Mouse (Mus musculus) kidney, embryonic 16.5 days (tissue): ENCODE results near the gene Gm14295. TPM values are rescaled to one million over a fixed set of nuclear protein-coding genes. Genes with fewer than 3 reads are reported as not detected.
"Not testable (repeated sequence)": the region's sequence is repeated elsewhere in the genome, so short reads cannot be mapped to it uniquely, and the experiment has no call there.

Experiments
- ATAC-seq: fragments of 200-750 bp; cut with Nextera tagmentation; 2 replicates; pipeline ENCODE4 v1.8.0; 2017; ENCODE audit warnings: moderate TSS enrichment; ENCODE audit not compliant: low FRiP score, low TSS enrichment
- H3K27ac ChIP-seq: fragments of 300-500 bp; sonication (generic); 2 replicates; pipeline ENCODE4 v1.5.1; 2014; ENCODE audit warnings: low read length
- H3K27me3 ChIP-seq: fragments of 300-500 bp; sonication (generic); 2 replicates; pipeline ENCODE4 v1.6.1; 2014; ENCODE audit warnings: low read length, control low read depth, mixed read lengths; ENCODE audit not compliant: insufficient read depth
- H3K36me3 ChIP-seq: fragments of 300-500 bp; sonication (generic); 2 replicates; pipeline ENCODE4 v1.6.1; 2014; ENCODE audit warnings: low read length, control low read depth, mixed read lengths; ENCODE audit not compliant: insufficient read depth
- H3K4me1 ChIP-seq: fragments of 300-500 bp; sonication (generic); 2 replicates; pipeline ENCODE4 v1.6.1; 2014; ENCODE audit warnings: low read length, control low read depth, mixed read lengths; ENCODE audit not compliant: insufficient read depth
- H3K4me2 ChIP-seq: fragments of 300-500 bp; sonication (generic); replicated peaks from 2 replicates; pipeline ENCODE4 v1.6.1; 2014; ENCODE audit warnings: low read depth, low read length
- H3K4me3 ChIP-seq: fragments of 300-500 bp; sonication (generic); 2 replicates; pipeline ENCODE4 v1.5.1; 2014; ENCODE audit warnings: mild to moderate bottlenecking, low read length
- H3K9ac ChIP-seq: fragments of 300-500 bp; sonication (generic); replicated peaks from 2 replicates; pipeline ENCODE4 v1.6.1; 2014; ENCODE audit warnings: low read length
- H3K9me3 ChIP-seq: fragments of 300-500 bp; sonication (generic); 2 replicates; pipeline ENCODE4 v1.6.1; 2016; ENCODE audit warnings: low read length, control low read depth
- WGBS: fragments of 180-500 bp; shearing (Covaris S2); extraction: QIAGEN DNeasy Blood & Tissue Kit; methylation state at CpG from one replicate; pipeline ENCODE4 v1.1.7; 2014; 5-methylcytosine and 5-hydroxymethylcytosine counted together
- polyA plus RNA-seq: library from polyadenylated mRNA; unstranded; fragments of >200 nt; fragmentation: Nextera tagmentation; extraction: Ambion mirVana; gene quantifications from 2 replicates; pipeline ENCODE4 v1.2.1, GENCODE M21; 2015

Gm14295 gene
- polyA plus RNA-seq, result 12.4 and 12.8 TPM in 2 replicates

DNA sequence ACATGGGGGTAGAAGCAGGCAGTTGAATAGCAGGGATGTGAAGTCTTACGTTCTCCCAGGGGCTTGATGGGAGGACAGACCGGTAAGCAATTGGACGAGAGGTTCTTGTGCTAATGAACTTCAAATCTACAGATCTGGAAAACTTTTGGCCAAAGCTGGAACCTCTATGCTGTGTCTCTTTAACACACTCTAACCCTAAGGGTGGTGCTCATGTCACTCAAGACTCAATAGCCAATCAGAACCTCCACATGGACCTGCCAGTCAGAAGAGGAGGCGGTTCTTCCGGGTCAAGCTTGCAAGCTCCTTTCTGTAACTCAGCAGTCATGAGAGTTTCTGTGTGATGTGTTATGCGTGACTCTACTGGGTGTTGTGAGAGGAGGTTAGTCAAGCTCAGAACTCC lies at the start of gene Gm14295:
Gene Gm14295, plus strand, starts transcription at position 301 of the 400 bp plus-strand sequence.
- no CpG with 5 or more reads among the region's 6 CpGs for WGBS
- peak within 1 kb of the TSS; percentile 54; the same call in 1 of the 2 replicates for H3K9ac ChIP-seq
- not testable (repeated sequence) for H3K9me3 ChIP-seq, H3K27ac ChIP-seq, ATAC-seq, H3K27me3 ChIP-seq, H3K4me1 ChIP-seq, H3K36me3 ChIP-seq
- peak within 1 kb of the TSS; percentile 48 for H3K4me3 ChIP-seq
- H3K4me2 ChIP-seq, result peak within 1 kb of the TSS; percentile 36; the same call in 1 of the 2 replicates

DNA sequence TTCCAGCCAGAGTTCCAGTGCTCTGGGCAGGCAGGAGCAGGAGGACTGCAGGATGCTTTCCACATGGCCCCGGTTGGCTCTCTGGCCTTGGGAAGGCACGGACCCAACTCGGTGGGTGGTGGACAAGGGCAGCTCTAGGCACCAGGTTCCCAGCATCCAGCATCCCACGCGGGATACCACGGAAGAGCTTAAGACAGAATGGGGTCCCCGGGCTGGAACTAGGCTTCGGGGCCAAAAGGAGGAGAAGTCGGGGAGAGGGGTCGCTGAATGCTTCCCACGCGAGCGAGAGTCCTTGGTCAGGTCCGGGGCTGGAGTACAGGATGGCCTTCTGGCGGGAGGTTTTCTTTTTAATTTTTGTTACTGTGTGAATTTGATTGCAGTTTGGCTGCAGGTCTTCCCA lies 373 bp downstream of the Gm14295 start:
- H3K27ac ChIP-seq, H3K36me3 ChIP-seq, H3K9me3 ChIP-seq, H3K4me1 ChIP-seq, ATAC-seq, H3K27me3 ChIP-seq: not testable (repeated sequence)
- peak overlapping the region; percentile 48 for H3K4me3 ChIP-seq
- peak overlapping the region; percentile 54; the same call in 1 of the 2 replicates for H3K9ac ChIP-seq
- 12% methylated on average over 12 of the region's 15 CpGs for WGBS
- peak overlapping the region; percentile 36; the same call in 1 of the 2 replicates for H3K4me2 ChIP-seq

DNA sequence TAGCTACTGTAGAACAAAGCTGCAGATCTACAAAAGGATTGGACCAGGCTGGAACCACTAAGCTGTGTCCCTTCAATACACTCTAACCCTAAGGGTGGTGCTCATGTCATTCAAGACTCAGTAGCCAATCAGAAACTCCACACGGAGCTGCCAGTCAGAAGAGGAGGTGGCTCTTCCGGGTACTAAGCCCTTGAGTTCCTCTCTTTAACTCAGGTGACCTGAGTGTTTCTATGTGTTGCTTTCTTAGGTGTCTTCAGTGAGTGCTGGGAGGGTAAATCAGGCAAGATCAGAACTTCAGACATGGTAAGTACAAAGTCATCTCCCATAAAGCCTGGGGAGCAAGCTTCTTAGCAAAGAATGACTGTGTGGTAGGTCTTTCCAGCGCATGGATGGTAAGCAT lies 32.4 kb downstream of the Gm14295 start, which contains the start of gene Gm14408:
Gene Gm14408, plus strand, starts transcription at position 301 of the 400 bp plus-strand sequence.
- H3K4me3 ChIP-seq, H3K4me2 ChIP-seq: not testable (repeated sequence)
- WGBS, result 93% methylated on average over 1 of the region's 3 CpGs

More for the DNA sequence above, 32.4 kb downstream of the Gm14295 start, which contains the start of gene Gm14408:
- H3K9ac ChIP-seq, H3K27ac ChIP-seq, ATAC-seq, H3K4me1 ChIP-seq, H3K27me3 ChIP-seq, H3K9me3 ChIP-seq, H3K36me3 ChIP-seq: not testable (repeated sequence)

Other genes starting within 250 kb of the Gm14295 start
- gene Gm14308, start 162.3 kb upstream of the Gm14295 start, polyA plus RNA-seq, result 12.5 and 14.4 TPM in 2 replicates
- 7.7 and 9.3 TPM in 2 replicates for gene Zfp973, start 128.1 kb upstream of the Gm14295 start, polyA plus RNA-seq
- gene Gm14305, start 90.3 kb upstream of the Gm14295 start, polyA plus RNA-seq, result 26.9 and 28.6 TPM in 2 replicates
- not detected in 2 replicates for gene Gm14408, start 32.5 kb downstream of the Gm14295 start, polyA plus RNA-seq
- 6.3 and 11.7 TPM in 2 replicates for gene Gm14296, start 129.2 kb downstream of the Gm14295 start, polyA plus RNA-seq
- 9.8 and 11.7 TPM in 2 replicates for gene Gm14419, start 202.3 kb downstream of the Gm14295 start, polyA plus RNA-seq